Mouse (Mus musculus) R1 (cell line): ENCODE measurements at regions not wholly inside any gene's neighbourhood (a gene's known extent, or its start where the extent isn't known, plus 50 kb on each side); places are given as distances from the start of the nearest gene placed in this dataset.

Source experiments
- DNase-seq: peaks from one replicate; pipeline ENCODE4 v3.0.0-alpha.2; 2018; ENCODE audit warnings: low read depth, low spot score

DNA sequence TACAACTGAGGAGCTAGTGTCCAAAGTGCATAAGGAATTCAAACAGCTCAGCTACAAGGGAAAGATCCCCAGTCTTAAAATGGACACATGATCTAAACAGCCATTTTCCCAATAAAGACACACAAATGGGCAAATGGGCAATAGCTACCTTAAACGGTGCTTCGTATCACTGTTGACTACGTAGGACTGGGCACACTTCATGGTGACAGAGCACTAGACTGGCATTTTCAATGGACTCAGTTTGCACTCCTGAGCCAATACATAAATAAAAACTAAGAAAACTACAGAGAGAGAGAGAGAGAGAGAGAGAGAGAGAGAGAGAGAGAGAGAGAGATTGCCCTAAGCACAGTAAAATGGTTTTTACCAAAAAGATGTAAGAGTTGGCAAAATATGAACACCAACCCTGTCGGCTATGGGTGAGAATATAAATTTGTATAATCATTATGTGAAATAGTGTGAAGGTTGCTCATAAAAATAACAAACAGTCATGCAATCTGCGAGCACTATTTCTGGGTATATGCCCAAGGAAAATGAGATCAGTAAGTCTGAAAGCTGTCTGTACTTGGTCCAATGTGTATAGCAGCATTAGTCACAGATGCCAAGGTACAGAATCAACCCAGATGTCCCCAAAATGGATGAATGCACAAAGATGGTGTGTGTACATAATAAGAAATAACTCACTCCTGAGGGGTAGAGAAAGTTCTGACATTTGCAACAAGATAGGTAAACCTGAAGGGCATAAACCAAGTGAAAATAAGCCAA lies 312.9 kb upstream of the Clec14a start:
- no peak for DNase-seq

- no peak for DNase-seq
These were observed 300.0 kb upstream of the Clec14a start for GRCm38 (mm10) chr12:58569056-58569455.

- DNase-seq = no peak
These were observed 291.8 kb upstream of the Clec14a start for GRCm38 (mm10) chr12:58560840-58561239.

GRCm38 (mm10) chr12:58559833-58560232 lies 290.7 kb upstream of the Clec14a start:
- DNase-seq = no peak

DNA sequence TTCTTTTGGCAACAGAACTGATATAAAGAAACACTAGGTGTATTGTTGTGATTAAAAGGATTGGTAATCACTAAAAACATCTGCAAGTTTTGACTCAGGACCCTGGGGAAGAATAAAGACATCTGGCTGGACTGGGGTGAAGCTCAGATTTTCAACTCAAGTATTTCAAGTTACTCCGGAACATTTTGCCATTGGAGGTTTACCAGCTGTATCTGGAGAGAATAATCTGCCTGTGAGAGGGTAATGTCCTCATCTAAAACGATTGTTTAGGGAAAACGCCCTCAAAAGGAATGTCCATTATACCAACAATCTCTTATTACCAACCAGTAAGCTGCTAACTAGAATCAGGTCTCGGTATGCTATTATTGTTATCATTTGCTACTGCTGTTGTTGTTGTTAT lies 288.2 kb upstream of the Clec14a start:
- DNase-seq = peak; percentile 7

DNA sequence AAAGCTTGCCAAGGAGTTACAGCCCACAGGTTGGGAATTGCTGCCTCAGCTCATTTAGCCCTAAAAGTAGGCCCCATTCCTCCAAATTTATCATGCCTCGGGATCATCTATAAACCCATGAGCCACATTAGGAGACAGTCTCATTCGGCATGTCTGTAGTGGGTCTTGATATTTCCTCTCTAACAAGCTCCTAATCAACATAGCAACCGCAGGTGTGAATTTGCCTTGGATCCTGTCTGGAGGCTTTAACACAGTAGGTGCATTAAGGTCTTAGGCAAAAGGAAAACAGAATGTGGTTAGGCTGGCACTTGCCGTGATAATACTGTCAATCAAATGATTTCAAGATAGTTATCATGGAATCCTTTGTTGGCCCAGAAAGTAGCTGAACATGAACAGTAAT lies 287.7 kb upstream of the Clec14a start:
- DNase-seq = no peak

GRCm38 (mm10) chr12:58556060-58556459 lies 287.0 kb upstream of the Clec14a start:
- DNase-seq = no peak

DNA sequence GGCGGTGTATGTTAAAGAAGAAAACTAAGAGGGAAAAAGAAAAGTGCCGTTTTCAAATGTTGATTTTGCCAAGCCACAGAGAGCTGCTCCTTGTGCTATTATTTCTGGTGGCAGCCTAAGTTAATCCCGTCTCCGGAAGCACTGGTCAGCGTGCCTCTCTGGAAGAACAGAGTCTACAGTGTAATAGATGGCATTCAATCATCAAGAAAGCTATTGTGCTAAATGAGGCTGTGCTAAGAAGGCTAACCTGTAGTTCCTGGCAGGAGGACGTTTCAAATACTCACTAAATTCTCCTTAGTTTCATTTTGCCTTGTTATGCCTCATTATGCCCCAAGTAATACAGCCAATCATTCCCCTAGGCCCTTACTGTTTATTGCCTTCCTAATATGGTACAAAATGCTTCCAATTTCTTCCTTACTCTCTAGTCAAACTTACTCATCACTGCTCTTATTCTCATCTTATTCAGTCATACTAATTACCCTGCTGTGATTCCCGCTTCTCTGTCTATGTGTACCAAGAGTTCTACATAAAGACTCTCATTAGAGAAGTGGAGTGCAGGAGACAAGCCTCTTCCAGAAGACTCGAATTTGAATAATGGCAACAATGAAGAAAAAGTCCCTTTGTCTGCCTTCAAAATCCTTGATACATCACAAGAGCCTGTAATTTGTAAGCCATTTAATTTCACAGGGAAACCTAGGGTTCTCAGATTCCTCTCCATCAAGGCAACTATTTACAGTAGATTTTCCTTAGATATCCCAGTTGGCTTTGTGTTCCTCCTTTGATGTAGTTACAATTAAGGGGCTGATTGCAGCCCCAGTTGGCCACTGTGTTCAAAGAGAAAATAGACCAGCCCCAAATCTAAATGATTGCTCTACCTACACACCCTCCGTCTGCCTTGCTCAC lies 282.0 kb upstream of the Clec14a start:
- peak; percentile 47 for DNase-seq

DNA sequence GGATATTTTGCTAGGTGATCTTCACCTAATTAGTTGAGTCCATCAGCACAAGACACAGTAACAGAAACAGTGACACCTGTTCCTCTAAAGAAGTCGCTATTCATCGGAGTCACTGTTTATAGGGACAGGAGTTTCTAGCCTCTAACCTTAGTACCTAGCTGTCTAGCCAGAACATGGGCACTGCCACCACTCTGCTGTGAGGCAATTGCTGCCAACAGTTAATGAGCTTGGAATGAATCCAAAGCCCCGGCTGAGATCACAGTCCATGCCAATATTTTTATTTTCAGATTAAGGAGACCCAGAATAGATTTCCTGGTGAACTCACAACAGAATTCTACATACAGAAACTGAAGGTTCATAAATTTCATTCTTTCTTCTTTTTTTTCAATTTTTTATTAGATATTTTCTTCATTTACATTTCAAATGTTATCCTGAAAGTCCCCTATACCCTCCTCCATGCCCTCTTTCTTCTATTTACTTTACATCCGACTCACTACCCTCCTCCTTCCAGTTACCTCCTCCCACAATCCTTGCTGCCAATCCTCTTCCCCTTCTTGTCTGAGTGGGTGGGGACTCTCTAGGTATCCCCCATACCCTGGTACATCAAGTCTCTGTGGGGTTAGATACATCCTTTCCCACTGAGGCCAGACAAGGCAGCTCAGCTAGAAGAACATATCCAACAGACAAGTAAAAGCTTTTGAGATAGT lies 276.9 kb upstream of the Clec14a start:
- DNase-seq = no peak

- no peak for DNase-seq
These were observed 275.8 kb upstream of the Clec14a start for GRCm38 (mm10) chr12:58544862-58545261.

DNA sequence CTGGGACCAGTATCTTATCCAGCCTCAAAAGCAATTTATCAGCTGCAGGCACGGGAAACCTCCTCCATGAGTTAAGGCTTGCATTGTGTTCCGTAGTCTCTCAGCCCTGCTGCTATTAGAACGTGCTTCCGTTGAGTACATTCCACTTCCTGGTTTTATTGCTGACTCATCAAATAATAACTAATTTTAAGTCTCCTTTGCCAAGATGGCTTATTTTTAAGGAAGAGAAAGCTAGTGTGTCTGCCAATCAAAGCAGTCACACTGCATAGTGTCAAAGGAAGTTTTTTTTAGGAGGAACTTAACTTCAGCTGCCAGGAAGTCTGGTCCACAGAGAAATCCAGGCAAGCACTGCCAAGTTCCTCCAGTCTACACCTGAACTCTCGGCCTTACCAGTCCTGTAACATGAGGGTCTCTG lies 269.2 kb upstream of the Clec14a start:
- no peak for DNase-seq

- DNase-seq = no peak
These were observed 268.7 kb upstream of the Clec14a start for GRCm38 (mm10) chr12:58537833-58538232.

DNA sequence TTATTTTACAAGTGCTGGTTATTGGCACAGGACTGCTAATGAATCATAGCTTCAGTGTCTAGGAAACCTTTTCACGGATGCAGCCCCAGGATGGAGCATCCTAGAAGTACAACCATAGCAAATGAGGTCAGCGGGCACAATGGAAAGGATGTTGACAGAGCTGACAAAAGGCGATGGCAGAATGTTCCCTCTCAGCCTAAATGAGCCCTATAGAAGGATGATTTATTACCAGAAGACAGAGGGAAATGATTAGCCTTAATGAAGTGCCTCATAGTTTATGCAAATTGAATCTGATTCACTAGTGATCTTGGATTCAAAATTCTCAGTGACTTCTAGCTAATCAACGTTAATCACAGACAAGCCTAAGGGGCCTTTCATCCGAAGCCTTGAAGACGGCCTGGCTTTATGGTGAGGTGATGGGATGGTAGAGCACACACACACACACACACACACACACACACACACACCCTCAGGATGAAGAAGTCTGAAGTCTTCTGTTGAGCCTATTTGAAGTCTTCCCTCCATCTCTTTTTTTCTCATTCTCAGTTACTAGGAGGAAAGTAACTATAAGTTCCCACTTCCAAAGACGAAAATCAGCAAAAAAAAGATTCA lies 267.4 kb upstream of the Clec14a start:
- no peak for DNase-seq

DNA sequence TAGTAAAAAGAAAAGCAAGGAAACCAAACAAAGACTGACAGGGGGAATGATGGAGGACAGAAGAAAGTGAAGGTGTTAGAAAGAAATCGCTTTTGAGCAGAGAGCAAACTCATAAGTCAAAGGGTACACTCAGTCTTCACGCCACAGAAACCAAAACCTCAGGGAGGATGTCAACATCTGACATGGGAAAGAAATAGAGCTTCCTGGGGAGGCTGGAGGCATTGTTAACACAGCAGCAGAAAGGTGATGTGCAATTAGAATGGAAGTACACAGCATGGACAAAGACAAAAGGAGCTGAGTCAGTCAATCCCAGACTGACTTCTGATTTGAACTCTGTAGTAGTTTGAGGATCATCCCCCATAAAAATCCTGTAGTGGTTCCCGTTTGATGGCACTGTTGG lies 261.2 kb upstream of the Clec14a start:
- DNase-seq = no peak

DNA sequence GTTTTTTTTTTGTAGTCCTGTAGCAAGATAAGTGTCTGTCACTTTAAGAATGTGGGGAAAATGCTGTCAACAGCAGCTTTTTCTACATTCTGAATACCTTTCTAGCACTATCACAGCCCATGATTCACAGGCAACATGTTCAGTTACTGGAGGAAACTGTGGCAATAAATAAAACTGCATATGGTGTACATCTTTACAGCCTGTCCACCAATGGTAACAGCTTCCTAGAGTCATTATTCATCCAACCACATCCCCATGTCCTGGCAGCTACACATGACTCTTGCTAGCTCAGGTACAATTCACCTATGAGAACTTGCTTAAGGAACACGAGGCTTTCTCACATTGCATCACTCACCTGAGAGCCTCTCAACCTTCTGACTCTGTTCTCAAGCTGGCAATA lies 247.7 kb upstream of the Clec14a start:
- DNase-seq = no peak

DNA sequence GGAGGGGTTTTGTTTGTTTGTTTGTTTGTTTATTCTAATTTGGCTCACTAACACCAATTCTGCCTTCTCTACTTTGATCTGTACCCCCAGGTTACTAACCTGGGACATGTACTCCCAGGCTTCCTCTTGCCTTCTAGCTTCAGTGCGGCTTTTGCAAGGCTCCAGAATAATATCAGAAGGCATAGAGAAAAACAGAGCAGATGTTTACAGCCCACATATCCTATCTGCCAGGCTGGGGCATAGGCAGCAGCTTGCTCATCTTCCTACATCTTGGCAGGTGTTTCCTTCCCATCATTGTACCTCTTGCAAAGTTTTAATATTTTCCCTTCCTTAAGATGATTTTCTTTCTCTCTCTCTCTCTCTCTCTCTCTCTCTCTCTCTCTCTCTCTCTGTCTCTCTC lies 244.9 kb upstream of the Clec14a start:
- no peak for DNase-seq

- no peak for DNase-seq
These were observed 243.6 kb upstream of the Clec14a start for GRCm38 (mm10) chr12:58512645-58513044.

DNA sequence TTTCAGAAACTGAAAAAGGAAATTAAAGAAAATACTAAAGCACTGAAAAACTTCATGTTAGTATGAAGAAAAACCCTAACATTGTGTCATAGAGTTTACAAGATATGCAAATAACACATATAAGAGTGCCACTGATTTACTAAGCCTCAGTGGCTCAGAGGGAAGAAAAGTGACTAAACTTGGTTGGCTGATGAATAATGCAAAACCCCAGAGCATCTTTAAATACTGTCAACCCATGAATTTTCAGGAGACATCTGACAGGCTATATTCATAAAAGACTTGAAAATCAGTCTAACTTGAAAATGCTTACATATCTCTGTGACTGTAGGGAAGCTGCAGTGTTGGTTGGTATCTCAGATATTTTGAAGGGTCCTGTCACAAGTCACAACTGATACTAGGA lies 235.2 kb upstream of the Clec14a start:
- DNase-seq = no peak

DNA sequence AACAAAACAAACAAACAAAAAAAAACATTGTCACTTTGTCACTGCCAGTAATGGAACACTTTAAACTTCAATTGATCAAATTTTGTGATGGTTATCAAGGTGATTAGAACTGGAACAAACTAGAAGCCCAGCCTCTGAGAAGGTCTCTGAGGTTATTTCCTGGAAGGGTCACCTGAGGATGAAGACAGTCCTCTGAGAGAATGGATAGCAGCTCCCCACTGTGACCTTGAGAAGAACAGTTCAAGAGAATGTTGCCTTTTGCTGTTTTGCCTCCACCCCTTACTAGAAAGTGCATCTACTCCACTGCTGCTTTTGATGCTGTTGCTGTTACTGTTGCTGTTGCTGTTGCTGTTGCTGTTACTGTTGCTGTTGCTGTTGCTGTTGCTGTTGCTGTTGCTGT lies 205.1 kb upstream of the Clec14a start:
- DNase-seq = peak; percentile 38

GRCm38 (mm10) chr12:58473511-58473910 lies 204.4 kb upstream of the Clec14a start:
- peak; percentile 78 for DNase-seq

DNA sequence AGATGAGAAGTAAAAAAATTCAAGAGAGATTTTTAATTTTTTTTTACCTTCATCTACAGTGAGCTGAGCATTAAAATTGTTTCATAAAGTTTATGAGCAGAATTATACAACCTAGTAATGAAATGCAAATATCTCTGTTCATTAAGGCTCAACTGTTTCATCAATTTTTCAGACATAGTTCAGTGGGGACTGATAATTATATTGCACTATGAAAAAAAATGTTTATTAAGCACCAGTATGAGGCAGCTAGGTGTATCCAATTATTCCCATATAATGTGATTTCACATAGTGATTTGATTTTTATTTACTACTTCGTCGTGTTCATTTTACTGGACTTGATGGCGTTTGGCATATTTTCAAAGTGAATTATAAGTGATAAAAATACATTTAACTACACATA lies 191.4 kb upstream of the Clec14a start:
- no peak for DNase-seq

DNA sequence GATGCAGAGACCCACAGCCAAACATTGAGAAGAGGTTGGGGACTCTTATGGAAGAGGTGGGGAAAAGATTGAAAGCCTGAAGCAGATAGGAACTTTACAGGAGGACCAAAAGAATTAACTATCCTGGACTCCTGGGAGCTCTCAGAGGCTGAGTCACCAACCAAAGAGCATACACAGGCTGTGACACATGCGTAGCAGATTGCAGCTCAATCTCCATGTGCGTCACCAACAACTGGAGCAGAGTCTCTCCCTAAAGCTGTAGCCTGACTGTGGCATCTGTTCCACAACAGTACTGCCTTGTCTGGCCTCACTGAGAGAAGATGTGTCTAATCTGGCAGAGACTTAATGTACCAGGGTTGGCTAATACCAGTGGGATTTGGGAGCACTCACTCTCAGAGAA lies 185.7 kb upstream of the Clec14a start:
- no peak for DNase-seq
